Mouse (Mus musculus): ENCODE data around the gene Gsto2. TPM values are rescaled to one million over a fixed set of nuclear protein-coding genes. Genes with fewer than 3 reads are reported as not detected.
A peak's percentile ranks its signal among the peaks of the same experiment; 100 is the strongest.

Gene Gsto2
- polyA plus RNA-seq, 1 experiment from 2014 or later: 0.67 TPM

GRCm38 (mm10) chr19:47891562-47892312, 26.4 kb downstream of the Gsto2 start:
- no peak for DNase-seq (ENCODE audit: low spot score)
- H3K36me3 ChIP-seq (ENCODE audit: control insufficient read depth, insufficient read depth, low read length): peaks cover 12% of the 10 kb centered on the region; the same call in 1 of the 2 replicates
- H3K9ac ChIP-seq (ENCODE audit: low read depth, low read length): no peak overlapping the region
- WGBS: 82% methylated on average over 11 of the region's 11 CpGs
- H3K4me3 ChIP-seq (ENCODE audit: low read depth, low read length): no peak overlapping the region
- no peaks in the 10 kb centered on the region for H3K27me3 ChIP-seq (replicated peaks; ENCODE audit: control insufficient read depth, insufficient read depth, low read length)
- H3K27ac ChIP-seq (ENCODE audit: low read depth, low read length): no peak overlapping the region
- no peak overlapping the region for H3K4me2 ChIP-seq
- no peaks in the 10 kb centered on the region for H3K9me3 ChIP-seq (ENCODE audit: control insufficient read depth, low read length)
- H3K4me1 ChIP-seq (replicated peaks; ENCODE audit: control insufficient read depth, insufficient read depth, low read length): no peaks in the 10 kb centered on the region
- no peak for ATAC-seq (replicated peaks; ENCODE audit: low FRiP score)

DNA sequence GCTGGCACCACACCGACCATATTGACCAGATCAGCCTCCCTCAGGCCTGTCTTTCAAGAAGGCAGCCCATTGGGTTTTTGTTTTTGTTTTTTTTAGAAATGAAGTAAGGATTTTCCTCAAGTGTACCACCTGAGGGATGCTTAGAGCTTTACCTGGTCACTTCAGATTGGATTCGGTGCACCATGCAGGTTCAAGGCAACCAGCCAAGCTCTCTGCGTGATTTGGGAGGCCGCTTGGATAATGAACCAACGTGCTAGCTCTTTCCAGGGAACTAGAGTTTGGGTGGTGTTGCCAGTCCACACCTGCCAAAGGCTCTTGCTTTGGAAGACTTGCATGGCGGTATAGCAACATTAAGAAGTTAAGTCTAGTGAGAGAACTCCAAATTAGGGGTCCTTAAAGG, 27.8 kb downstream of the Gsto2 start:
- Histone ChIP-seq H3K27me3 (replicated peaks; ENCODE audit: control insufficient read depth, insufficient read depth, low read length) (no peaks in the 10 kb centered on the region), H3K27ac (ENCODE audit: low read depth, low read length) (no peak overlapping the region), H3K9ac (ENCODE audit: low read depth, low read length) (no peak overlapping the region), H3K4me2 (no peak overlapping the region), H3K4me1 (replicated peaks; ENCODE audit: control insufficient read depth, insufficient read depth, low read length) (peaks cover 4% of the 10 kb centered on the region; the same call in 1 of the 2 replicates), H3K9me3 (ENCODE audit: control insufficient read depth, low read length) (no peaks in the 10 kb centered on the region), H3K4me3 (ENCODE audit: low read depth, low read length) (no peak overlapping the region), H3K36me3 (ENCODE audit: control insufficient read depth, insufficient read depth, low read length) (peaks cover 21% of the 10 kb centered on the region; the same call in 1 of the 2 replicates)
- ATAC-seq (replicated peaks; ENCODE audit: low FRiP score) (no peak), DNase-seq (ENCODE audit: low spot score) (no peak)
- 94% methylated on average over 6 of the region's 6 CpGs for WGBS

DNA sequence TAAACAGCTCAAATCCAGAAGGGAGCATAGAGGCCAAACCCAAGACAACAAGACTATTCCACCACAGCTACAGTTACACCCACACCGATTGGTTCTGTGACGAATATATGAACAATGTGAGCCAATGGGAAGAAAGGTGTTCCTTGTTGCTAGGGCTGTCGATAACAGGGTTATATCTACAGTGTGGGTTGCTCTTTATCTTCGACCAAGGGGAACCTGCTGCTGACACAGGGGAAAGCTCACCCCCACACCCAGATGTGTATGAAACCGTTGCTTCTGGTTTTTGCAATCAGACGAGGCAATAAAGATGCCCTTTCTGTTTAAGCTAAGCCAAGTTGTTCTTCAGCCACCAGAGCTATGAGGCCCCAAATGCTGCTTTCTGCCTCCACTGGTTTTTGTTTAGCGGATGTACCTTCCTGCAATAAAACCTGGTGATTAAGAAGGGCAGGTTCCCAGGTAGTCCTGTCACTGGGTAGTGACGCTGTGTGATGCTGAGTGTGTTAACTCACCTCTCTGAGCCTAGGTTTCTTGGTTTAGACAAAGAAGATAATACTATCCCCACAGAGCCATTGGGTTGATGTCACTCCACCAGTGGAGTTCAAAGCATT, 33.2 kb downstream of the Gsto2 start:
- no peak for DNase-seq (ENCODE audit: low spot score)
- Histone ChIP-seq H3K9me3 (ENCODE audit: control insufficient read depth, low read length) (no peaks in the 10 kb centered on the region), H3K36me3 (ENCODE audit: control insufficient read depth, insufficient read depth, low read length) (peaks cover 21% of the 10 kb centered on the region; the same call in 1 of the 2 replicates), H3K4me3 (ENCODE audit: low read depth, low read length) (no peak overlapping the region), H3K4me1 (replicated peaks; ENCODE audit: control insufficient read depth, insufficient read depth, low read length) (peaks cover 18% of the 10 kb centered on the region), H3K27ac (ENCODE audit: low read depth, low read length) (peak overlapping the region; percentile 50), H3K27me3 (replicated peaks; ENCODE audit: control insufficient read depth, insufficient read depth, low read length) (no peaks in the 10 kb centered on the region), H3K4me2 (peak overlapping the region; percentile 40), H3K9ac (ENCODE audit: low read depth, low read length) (no peak overlapping the region)
- ATAC-seq (replicated peaks; ENCODE audit: low FRiP score): peak; percentile 92
- 63% methylated on average over 8 of the region's 8 CpGs for WGBS

DNA sequence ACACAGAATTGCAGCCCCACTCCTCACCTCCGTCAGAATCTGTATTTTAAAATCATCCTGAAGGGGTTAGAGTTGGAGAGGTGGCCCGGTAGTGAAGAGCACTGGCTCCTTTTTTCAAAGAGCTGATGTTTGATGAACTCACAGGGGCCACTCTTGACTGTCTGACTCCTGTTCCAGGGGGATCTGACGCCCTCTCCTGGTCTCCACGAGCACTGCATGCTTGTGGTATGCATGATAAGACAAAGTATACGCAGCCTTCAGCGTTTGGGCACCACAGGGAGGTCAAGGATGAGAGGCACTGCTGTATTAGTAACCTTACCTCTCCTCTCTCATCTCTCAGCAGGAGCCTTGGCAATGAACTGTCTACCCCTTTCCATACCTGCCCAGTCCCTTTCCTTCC, 34.7 kb downstream of the Gsto2 start:
- Histone ChIP-seq H3K4me3 (ENCODE audit: low read depth, low read length) (no peak overlapping the region), H3K36me3 (ENCODE audit: control insufficient read depth, insufficient read depth, low read length) (peaks cover 16% of the 10 kb centered on the region; the same call in 1 of the 2 replicates), H3K27ac (ENCODE audit: low read depth, low read length) (no peak overlapping the region), H3K4me2 (no peak overlapping the region), H3K9me3 (ENCODE audit: control insufficient read depth, low read length) (no peaks in the 10 kb centered on the region), H3K4me1 (replicated peaks; ENCODE audit: control insufficient read depth, insufficient read depth, low read length) (peaks cover 18% of the 10 kb centered on the region), H3K9ac (ENCODE audit: low read depth, low read length) (no peak overlapping the region), H3K27me3 (replicated peaks; ENCODE audit: control insufficient read depth, insufficient read depth, low read length) (no peaks in the 10 kb centered on the region)
- 61% methylated on average over 6 of the region's 6 CpGs for WGBS
- no peak for DNase-seq (ENCODE audit: low spot score)
- no peak; the same call in 1 of the 2 replicates for ATAC-seq (replicated peaks; ENCODE audit: low FRiP score)

GRCm38 (mm10) chr19:47900558-47900957, 35.2 kb downstream of the Gsto2 start:
- Histone ChIP-seq H3K4me3 (ENCODE audit: low read depth, low read length) (no peak overlapping the region), H3K36me3 (ENCODE audit: control insufficient read depth, insufficient read depth, low read length) (peaks cover 16% of the 10 kb centered on the region; the same call in 1 of the 2 replicates), H3K9ac (ENCODE audit: low read depth, low read length) (no peak overlapping the region), H3K27ac (ENCODE audit: low read depth, low read length) (no peak overlapping the region), H3K9me3 (ENCODE audit: control insufficient read depth, low read length) (no peaks in the 10 kb centered on the region), H3K27me3 (replicated peaks; ENCODE audit: control insufficient read depth, insufficient read depth, low read length) (no peaks in the 10 kb centered on the region), H3K4me2 (no peak overlapping the region), H3K4me1 (replicated peaks; ENCODE audit: control insufficient read depth, insufficient read depth, low read length) (peaks cover 18% of the 10 kb centered on the region)
- ATAC-seq (replicated peaks; ENCODE audit: low FRiP score) (no peak), DNase-seq (ENCODE audit: low spot score) (no peak)
- 71% methylated on average over 10 of the region's 10 CpGs for WGBS

- peaks cover 1% of the 10 kb centered on the region; the same call in 1 of the 2 replicates for H3K36me3 ChIP-seq (ENCODE audit: control insufficient read depth, insufficient read depth, low read length)
- WGBS: 74% methylated on average over 13 of the region's 13 CpGs
- H3K4me3 ChIP-seq (ENCODE audit: low read depth, low read length): no peak overlapping the region
- no peak overlapping the region for H3K9ac ChIP-seq (ENCODE audit: low read depth, low read length)
- no peak overlapping the region for H3K4me2 ChIP-seq
- no peak for ATAC-seq (replicated peaks; ENCODE audit: low FRiP score)
- peaks cover 18% of the 10 kb centered on the region for H3K4me1 ChIP-seq (replicated peaks; ENCODE audit: control insufficient read depth, insufficient read depth, low read length)
- H3K9me3 ChIP-seq (ENCODE audit: control insufficient read depth, low read length): no peaks in the 10 kb centered on the region
- H3K27ac ChIP-seq (ENCODE audit: low read depth, low read length): no peak overlapping the region
- DNase-seq (ENCODE audit: low spot score): no peak
- H3K27me3 ChIP-seq (replicated peaks; ENCODE audit: control insufficient read depth, insufficient read depth, low read length): no peaks in the 10 kb centered on the region
These were observed 37.2 kb downstream of the Gsto2 start for GRCm38 (mm10) chr19:47902316-47903201.

GRCm38 (mm10) chr19:47903679-47904078, 38.3 kb downstream of the Gsto2 start:
- no peak overlapping the region for H3K27ac ChIP-seq (ENCODE audit: low read depth, low read length)
- no peak for ATAC-seq (replicated peaks; ENCODE audit: low FRiP score)
- DNase-seq (ENCODE audit: low spot score): no peak

DNA sequence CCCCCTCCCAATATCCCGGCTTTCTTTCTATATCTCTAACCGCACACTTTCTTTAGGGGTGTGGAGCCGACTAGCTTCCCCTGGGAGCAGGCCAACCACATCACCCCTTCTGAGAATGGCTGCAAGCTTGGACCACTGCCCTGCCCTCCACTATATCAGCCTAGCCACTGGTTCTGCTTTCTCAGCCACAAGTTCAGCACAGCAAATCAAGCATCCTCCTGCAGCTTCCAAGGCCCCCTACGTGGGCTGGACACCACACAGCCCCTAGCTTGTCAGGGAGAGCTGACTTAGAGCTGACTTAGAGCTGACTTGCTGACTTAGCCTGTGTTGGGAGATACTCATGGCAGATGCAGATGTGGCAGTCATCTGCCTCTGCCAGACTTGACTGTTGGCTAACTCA, 39.7 kb downstream of the Gsto2 start:
- no peaks in the 10 kb centered on the region for H3K9me3 ChIP-seq (ENCODE audit: control insufficient read depth, low read length)
- H3K4me1 ChIP-seq (replicated peaks; ENCODE audit: control insufficient read depth, insufficient read depth, low read length): peaks cover 19% of the 10 kb centered on the region
- H3K27ac ChIP-seq (ENCODE audit: low read depth, low read length): no peak overlapping the region; the same call in 1 of the 2 replicates
- no peak overlapping the region for H3K9ac ChIP-seq (ENCODE audit: low read depth, low read length)
- H3K36me3 ChIP-seq (ENCODE audit: control insufficient read depth, insufficient read depth, low read length): no peaks in the 10 kb centered on the region; the same call in 1 of the 2 replicates
- no peaks in the 10 kb centered on the region for H3K27me3 ChIP-seq (replicated peaks; ENCODE audit: control insufficient read depth, insufficient read depth, low read length)
- WGBS: 65% methylated on average over 4 of the region's 4 CpGs
- no peak overlapping the region for H3K4me2 ChIP-seq
- DNase-seq (ENCODE audit: low spot score) (no peak), ATAC-seq (replicated peaks; ENCODE audit: low FRiP score) (no peak)
- no peak overlapping the region for H3K4me3 ChIP-seq (ENCODE audit: low read depth, low read length)

More at GRCm38 (mm10) chr19:47903679-47904078, 38.3 kb downstream of the Gsto2 start:
- Histone ChIP-seq H3K9me3 (ENCODE audit: control insufficient read depth, low read length) (no peaks in the 10 kb centered on the region), H3K4me3 (ENCODE audit: low read depth, low read length) (no peak overlapping the region), H3K9ac (ENCODE audit: low read depth, low read length) (no peak overlapping the region), H3K4me2 (no peak overlapping the region), H3K36me3 (ENCODE audit: control insufficient read depth, insufficient read depth, low read length) (no peaks in the 10 kb centered on the region; the same call in 1 of the 2 replicates), H3K4me1 (replicated peaks; ENCODE audit: control insufficient read depth, insufficient read depth, low read length) (peaks cover 13% of the 10 kb centered on the region), H3K27me3 (replicated peaks; ENCODE audit: control insufficient read depth, insufficient read depth, low read length) (no peaks in the 10 kb centered on the region)
- WGBS: 77% methylated on average over 4 of the region's 4 CpGs
